Mouse (Mus musculus) telencephalon, adult 2 months (tissue): Measurements from ENCODE around the gene Trim13.
"Not testable (repeated sequence)": the region's sequence is repeated elsewhere in the genome, so short reads cannot be mapped to it uniquely, and the experiment has no call there.

Experiments
- DNase-seq: peaks from one replicate; pipeline ENCODE4 v3.0.0-alpha.2; 2011; ENCODE audit warnings: low read depth, low spot score

Gene Trim13

DNA sequence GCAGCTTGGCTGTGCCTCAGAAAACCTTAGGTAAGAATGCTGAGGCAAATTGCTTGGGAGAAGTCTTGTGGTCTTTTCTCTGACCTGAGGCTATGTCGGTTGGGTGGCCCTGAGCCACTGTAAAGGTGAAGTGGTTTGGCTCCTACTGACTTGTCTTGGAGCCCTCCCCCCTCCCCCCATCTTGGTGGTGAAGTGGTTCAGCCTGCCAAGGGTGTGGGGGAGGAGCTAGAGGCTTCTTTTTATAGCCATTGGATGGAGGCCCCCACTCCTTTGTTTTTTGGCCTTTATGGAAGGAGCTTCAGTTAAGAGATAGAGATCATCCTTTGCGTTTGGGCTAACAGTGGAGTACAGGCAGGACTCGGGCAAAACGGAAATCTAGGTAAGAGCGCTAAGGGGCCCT lies at the start of gene Trim13:
Gene Trim13 (plus strand): TSS at position 280 of the 400 bp plus-strand sequence.
- DNase-seq, result no peak

DNA sequence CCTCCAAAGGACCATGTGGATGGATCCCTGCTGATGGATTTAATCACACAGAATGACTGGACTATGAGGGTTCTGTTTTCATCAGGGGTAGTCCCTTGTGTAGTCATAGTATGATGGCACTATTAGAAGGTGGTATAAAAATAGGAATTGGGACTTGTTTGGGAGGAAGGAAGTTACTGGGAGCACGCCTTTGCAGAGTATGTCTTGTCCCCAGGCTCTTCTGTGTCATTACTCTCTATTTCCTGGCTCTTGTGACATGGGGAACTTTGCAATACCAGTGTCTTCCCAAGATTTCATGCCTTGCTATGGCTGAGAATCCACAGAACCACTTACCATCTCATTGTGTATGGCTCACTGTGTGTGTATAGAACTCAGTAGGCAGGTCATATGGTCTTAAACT lies 49.4 kb upstream of the Trim13 start:
- DNase-seq, result no peak

DNA sequence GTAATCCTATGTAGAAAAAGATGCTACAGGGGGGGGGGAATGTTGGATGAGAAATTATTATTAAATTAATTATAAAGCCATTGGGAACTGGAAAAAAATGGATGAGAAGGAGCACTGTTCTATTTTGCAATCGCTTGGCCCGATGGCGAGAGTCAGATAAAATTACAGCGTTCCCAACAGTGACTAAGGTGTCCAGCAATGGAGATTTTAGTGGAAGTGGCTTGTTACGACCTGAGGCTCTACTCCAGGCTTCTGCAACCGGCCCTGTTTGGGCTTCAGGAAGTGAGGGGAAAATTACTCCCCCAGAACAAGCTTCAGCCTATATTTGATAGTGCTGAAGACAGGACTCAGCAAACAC lies 42.1 kb upstream of the Trim13 start:
- no peak for DNase-seq

DNA sequence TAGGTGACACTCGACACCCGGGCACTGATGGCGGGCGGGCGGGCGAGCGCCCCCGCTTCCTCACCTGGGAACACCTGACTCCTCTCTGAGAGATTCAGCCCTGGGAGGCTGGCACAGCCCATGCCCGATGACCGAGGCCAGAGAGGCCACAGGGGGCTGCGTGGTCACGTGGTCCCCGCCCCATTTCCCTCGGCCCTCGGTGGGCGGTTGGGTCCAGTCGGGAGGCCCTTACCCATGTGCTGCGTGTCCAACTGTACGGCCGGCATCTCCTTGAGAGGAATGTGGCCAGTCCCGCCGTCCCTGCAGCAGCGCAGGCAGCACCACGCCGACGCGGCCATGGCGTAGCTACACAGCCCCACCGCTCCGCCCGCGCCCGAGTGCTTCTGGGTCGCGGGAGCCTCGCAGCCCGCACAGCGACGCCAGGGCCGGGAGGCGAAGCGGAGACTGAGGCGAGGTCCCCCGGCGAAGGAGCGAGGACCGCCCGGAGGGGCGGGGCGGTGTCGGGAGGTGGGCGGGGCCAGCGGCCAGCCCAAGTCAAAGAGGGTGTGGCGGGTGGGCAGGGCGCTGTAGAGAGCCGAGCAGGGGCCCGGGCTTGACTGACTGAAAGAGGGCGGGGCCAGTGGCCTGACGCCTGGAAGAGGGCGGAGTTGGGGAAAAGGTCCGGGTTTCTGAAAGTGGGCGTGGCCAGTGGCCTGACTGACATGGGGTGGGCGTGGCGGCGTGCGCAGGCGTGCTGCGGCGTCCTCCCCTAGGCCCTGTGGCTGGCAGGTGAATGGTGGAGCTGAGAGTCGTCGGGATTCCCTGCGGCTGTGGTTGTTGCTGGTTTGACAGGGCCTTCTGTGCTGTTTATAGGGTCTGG lies 41.5 kb upstream of the Trim13 start, which contains the start of gene Spryd7:
Gene Spryd7 (minus strand): TSS at position 598 of the 859 bp plus-strand sequence.
- DNase-seq, result peak; percentile 97

DNA sequence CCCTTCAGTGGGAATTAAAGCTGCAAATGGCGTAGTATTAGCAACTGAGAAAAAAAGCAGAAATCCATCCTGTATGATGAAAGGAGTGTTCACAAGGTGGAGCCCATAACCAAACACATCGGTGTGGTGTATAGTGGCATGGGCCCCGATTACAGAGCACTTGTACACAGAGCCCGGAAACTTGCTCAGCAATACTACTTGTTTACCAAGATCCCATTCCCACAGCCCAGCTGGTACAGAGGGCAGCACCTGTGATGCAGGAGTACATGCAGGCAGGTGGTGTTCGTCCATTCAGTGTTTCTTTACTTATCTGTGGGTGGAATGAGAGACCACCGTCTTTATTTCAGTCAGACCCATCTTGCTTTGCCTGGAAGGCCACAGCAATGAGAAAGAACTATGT lies 39.1 kb upstream of the Trim13 start:
- no peak for DNase-seq

DNA sequence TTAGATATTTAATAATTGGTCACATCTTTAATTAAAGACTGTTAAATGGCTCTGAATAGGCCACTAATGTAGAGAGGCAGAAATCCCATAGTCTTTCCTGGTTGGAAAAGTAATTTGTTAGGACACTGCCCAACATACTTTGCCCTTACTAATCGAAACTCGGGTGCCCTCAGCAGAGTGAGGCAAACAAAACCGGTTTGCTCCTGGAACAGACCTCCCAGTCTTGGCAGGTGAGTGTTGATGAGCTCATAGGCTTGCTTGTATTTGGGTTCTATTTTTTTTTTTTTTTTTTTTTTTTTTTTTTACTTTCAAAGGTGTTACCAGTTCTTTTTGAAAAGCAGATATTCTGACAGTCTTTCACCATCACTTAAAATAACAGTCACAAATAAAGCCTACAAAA lies 38.2 kb upstream of the Trim13 start:
- no peak for DNase-seq

DNA sequence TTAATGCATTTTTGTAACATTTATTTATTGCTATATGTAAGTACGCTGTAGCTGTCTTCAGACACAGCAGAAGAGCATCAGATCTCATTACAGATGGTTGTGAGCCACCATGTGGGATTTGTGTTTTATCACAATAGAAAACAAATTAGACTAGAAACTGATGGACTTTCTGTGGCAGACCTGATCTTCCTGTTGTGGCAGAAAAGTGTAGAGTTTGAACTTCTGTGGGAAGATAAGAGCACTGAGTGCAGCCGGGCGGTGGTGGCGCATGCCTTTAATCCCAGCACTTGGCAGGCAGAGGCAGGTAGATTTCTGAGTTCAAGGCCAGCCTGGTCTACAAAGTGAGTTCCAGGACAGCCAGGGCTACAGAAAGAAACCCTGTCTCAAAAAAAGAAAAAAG lies 31.8 kb upstream of the Trim13 start:
- DNase-seq, result not testable (repeated sequence)

DNA sequence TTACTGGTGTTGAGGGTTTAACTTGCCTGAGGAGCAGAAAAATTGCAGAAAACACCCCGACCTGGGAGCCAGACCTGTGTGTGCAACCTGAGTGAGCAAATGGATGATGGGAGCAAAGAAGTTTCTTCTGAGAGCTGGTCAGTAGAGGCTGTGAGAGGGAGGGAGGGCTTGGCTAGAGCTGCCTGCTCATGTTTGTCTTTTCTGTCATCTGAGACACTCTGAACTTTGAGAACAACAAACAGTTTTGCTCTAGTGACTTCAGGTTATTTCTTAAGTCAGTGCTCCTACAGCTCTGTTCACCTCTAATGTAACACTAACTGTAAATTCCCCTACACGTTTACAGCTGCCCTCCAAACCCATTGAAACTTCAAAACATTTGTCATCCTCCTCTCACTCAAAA lies 28.7 kb upstream of the Trim13 start:
- no peak for DNase-seq

DNA sequence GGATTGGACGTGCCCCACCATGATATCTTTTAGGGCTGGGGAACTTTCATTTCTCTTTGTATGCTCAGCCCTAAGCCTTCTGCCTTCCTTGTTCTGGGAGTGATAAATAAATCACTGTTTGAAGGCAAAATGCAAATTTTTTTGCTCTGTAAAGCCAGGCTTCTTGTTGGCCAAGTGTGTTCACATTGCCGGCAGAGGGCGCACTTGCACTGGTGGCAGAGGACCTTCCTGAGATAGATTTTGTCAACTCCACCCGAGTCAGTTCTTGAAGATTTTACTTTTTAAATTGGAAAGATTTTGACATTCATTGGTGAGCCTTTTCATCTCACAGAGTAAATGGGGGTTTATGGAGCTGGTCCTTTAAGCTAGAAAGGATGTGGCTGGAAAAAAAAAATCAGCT lies 26.7 kb upstream of the Trim13 start:
- peak; percentile 62 for DNase-seq

DNA sequence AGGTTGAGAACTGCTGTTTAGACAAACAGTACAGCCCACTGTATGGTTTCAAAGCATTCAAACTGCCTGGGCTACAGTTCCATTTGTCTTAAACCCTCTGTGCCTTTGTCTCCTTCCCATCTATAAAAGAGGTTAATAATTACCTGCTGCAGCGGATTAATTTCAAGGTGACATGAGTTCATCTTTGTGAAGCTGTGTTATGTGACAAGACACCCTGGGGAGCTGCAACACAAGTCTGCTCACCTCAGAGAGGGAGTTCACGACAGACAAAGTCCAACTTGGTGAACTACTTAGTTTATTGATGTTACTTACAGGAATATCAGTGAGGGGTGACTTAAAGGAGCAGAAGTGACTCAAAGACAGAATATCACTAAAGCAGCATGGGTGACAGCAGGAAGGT lies 25.9 kb upstream of the Trim13 start:
- DNase-seq, result no peak

DNA sequence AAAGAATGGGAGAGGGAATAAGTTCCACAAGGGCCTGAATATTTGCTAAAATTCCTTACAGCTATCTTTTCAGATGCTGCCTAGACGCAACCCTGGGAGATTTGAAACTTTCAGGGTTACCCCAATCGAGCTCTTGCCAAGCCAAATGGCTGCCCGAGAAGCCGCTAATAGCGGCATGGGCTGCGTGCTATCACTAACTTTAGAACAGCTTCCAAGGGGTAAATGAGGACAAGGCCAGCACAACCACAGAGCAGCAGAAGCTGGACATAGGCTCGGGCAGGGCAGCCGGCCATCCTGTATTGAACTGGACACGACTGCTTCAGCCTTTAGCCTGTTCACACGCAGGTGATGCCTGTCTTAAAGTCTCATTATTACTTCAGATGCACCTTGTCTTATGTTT lies 23.0 kb upstream of the Trim13 start:
- no peak for DNase-seq

DNA sequence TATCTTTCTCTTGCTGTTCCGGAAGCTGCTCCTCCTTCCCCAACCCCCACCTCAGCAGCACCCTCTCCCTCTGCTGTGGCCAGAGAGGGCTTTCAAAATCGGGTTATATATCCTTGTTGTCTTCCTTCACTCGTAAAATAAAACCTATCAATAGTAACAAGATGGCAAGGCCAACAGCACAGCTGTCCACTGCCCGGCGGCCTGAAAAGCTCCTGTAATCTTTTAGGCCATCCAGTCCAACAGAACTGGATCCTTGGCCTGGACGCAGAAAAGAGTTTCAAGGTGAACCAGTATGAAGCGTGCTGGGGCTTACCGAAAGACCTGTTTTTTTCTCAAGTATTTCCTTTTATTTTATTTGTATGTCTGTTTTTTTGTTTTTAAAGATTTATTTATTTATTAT lies 22.1 kb upstream of the Trim13 start:
- DNase-seq, result no peak

DNA sequence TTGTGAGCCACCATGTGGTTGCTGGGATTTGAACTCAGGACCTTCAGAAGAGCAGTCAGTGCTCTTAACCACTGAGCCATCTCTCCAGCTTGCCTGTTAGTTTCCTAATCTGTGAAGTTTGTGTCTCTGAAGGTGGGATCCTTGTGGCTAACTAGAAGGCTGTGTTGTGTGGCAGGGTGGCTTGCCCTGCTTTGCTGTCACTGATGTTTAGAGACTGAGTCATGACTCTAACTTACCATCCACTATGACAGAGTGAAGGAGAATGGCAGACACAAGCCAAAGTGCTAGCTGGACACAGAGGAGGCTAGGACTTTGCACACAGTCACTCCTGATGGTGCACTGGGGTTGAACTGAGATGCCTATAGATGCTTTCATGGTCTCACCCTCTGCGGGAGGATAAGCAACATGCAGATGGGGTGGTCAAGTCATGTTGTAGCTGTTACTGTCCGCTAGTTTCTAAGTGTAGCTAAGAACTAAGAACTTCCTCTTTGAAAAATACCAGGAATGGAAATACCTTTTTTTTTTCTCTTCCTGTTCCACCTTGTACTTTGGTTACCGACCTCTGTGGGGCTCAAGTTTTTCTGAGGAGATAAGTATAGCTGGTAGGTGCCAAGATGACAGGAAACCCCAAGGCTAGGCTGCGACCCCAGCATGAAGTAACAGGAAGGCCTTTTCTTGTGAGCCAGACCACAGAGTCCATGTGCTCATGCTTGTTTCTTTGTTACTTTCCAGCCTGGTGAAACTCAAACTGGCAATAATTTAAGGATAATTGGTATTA lies 8.6 kb upstream of the Trim13 start:
- DNase-seq, result no peak

DNA sequence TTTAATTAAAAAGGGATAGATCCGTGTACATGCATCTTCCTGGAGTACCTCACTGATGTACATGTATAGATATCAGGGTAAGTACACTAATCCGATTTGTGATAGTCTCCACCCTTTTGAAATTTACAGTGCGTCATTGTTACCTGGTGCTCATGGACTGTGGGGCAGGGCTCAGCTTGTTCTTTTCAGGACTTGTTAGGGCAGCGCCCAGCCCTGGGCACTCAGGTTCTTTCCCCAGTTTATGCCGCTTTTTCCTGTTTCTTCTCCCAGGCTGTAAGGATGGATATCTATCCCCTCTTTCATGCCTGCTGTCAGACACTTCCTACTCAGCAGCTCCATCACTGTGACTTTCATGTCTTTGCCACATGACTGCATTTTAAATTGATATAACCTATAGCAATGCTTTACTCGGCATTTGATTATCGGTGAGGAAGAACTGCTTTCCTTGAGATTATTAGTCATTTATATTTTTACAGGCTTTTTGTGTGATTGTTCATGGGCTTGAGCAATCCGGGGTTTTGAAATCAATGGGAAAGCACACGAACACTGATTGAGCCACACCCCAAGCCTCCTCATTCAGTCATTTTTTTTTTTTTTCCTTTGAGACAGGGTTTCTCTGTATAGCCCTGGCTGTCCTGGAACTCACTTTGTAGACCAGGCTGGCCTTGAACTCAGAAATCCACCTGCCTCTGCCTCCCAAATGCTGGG lies 1.2 kb upstream of the Trim13 start:
- DNase-seq, result no peak

DNA sequence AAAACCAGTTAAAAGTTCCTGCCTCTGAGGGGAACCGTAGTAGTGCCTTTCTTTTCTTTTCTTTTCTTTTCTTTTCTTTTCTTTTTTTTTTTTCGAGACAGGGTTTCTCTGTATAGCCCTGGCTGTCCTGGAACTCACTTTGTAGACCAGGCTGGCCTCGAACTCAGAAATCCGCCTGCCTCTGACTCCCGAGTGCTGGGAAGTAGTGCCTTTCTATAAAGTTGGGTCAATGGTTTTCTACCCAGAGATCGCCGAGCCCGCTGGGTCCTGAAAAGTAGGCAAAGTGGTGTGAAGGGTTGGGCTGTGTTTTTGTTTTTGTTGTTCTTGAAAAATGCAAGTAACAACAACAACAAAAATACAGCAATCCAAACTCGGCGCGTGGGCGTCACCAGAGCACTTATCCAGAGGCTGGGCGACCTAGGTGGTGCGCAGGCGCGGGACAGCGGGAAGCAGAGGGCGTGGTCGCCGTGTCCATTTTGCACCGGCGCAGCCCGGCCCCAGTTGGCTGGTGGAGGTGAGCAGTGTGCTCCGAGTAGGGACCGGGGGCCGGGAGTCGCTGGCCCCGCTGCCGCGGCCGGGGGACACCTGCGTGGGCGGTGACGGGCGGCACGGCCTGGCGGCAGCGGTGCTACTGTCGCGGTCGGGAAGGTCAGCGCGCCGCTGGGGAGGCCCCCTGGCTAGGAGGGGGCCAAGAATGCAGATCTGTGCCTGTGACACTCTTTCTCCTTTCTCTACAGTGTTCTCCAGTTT lies 1.2 kb downstream of the Trim13 start:
- peak; percentile 59 for DNase-seq

DNA sequence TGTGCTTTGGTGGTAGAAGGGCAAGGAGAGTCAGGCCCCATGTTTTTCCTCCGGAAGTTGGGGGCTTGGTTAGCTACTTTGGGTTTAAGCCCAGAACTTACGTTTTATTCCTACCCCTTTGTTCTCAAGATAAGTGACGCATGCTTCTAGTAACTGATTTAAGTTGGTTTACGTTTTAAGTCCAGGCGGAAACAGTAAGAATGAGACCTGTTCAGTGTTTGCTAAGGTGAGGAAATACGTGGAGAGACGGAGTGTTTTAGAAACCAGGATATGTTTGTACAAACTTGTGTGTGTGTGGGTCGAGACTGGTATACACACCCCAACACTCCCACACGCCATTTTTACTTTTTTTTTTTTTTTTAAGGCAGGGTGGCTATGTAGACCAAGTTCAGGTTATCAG lies 3.3 kb downstream of the Trim13 start:
- no peak for DNase-seq

DNA sequence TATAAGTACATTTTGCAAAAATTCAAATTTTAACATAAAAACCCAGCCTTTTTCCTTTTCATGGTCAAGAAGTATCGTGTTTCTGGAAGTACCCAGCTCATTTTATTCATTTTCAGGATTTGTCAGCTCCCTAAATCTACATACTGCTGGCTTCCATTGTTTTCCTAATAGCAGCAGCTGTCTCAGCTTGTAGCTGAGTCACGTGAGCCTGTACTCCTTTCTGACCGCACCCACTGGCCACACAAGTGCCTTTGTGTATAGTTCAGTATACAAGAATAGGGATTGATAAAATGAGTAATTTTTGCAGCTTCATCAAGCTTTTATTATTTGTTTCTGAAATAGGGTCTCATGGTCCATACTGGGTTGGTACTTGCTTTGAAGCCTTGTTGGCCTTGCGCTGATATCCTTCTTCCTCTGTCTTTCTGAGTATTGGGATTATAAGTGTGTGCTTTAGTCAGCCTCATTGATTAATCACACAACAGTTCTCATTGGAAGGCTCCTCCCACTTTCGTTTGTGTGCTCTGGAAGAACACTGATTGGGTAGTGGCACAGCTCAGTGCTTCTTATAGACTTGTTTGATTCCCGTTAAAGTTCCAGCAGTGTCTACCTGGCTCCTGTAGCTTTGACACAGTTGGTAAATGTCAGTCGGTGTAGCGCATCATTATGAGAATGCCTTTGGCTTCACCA lies 5.2 kb downstream of the Trim13 start:
- DNase-seq, result peak; percentile 55

DNA sequence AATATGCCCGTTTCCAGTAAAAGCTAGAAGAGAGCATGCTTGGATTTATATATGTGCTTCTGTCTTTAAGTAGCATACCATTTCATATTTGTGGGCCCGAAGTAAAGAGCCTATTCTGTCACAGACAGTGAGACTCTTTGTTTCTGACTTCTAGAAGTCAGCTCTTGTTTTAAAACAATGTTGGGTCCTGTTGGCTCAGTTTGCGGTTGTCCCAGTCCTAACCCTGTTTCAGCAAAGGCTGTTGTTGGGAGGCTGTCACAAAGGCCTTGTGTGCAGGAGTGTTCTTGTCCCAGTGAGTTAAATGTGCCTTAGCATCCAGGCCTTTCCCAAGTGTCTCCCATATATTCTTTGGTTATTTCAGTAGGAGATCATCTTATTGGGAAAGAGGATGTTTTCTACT lies 6.0 kb downstream of the Trim13 start:
- peak; percentile 68 for DNase-seq

DNA sequence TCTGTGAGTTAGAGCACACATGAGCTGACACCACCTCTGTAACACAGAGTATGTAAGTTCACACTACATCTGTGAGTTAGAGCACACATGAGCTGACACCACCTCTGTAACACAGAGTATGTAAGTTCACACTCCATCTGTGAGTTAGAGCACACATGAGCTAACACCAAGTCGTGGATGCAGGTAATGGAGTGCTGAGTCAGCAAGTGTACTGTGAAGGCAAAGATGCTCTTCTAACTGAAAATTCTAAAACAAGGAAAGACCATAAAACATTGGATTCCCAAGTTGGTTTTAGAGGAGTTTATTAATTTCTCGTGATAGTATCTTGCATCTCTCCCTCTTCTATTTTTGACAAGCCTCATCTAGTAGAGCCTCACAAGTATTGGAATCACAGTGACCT lies 8.0 kb downstream of the Trim13 start:
- DNase-seq, result not testable (repeated sequence)

DNA sequence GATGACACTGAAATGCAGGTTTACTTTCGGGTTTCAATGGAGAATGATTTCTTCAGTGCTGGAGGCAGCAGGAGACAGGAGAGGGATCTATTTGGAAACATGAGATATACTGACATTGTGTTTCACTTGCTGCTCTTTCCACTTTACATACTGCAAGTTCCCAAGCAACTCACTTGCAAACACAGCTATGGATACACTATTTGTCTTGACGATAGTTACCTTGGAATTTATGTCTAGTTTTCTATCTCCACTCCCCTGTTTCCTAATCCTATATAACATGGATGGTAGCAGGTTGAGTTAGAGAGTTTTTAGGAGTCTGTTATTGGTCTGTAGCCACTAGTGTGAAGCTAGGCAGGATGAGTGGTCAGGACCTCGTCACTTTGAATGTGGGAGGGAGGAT lies 9.1 kb downstream of the Trim13 start, which contains the start of gene Kcnrg:
Gene Kcnrg (plus strand): TSS at position 301 of the 400 bp plus-strand sequence.
- DNase-seq, result no peak

DNA sequence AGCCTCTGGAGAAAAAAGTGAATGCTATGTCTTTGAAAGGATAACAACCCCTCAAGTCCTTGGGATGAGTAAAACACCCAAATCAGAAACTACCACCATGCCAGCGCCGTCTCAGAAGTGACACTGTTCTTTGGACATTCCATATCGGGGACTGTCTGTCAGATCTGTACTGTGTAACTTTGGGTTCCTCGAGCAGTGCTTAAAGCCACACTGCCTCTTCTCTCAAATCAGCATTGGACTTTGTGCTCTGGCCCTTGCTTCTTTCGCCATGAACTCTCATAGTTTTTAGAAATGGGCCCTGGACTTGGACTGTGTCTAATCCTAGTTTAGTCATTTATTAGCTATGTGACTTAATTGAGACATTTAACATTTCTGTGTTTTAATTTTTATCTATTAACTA lies 13.7 kb downstream of the Trim13 start:
- no peak for DNase-seq
